Mouse (Mus musculus) forelimb bud, embryonic 11.5 days (tissue): ENCODE data around the gene Dnajc17.

ENCODE experiments used
- DNase-seq: peaks from one replicate; pipeline ENCODE4 v3.0.0-alpha.2; 2012; ENCODE audit warnings: low read depth, low spot score

Gene Dnajc17

DNA sequence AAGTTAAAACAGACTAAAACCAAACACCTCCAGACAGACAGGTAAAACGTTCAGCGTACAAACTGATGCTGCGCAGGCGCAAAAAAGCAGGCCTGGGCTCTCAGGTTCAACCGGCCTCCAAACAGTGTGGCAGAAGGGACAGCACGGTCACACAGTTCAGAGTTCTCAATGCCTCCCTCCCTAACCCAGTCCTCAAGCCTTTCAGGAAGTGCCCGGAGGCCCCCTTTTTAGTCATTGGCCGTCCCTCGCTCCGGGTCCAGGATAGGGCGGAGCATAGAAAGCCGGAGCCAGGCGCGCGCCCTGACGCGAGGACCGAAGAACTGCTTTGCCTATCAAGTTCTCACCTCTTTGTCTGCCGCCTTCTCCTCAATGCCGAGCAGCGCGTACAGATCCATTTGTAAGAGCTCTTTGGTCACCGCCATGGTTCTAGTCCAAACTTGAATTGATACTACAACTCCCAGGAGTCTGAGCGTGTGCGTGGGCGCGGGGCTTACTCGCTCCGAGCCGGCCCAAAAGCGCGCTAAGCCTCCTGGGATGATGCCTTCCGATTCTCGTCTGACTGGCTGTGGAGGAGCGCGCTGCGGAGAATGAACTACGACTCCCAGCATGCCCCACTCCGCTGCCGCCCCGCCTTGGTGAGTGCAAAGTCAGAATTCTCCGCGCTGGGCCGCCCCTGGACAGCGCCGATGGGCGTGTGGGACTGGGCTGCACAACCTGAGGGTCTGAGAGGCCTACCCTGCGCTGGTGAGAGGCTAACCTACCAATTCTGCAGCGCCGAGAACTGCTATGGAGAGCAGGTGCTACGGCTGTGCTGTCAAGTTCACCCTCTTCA lies at the start of gene Dnajc17, which contains the start of gene Zfyve19:
TSS of gene Dnajc17 (minus strand) at position 452 of the 832 bp plus-strand sequence.
TSS of gene Zfyve19 (plus strand) at position 274 of the 832 bp plus-strand sequence.
- peak; percentile 95 for DNase-seq

DNA sequence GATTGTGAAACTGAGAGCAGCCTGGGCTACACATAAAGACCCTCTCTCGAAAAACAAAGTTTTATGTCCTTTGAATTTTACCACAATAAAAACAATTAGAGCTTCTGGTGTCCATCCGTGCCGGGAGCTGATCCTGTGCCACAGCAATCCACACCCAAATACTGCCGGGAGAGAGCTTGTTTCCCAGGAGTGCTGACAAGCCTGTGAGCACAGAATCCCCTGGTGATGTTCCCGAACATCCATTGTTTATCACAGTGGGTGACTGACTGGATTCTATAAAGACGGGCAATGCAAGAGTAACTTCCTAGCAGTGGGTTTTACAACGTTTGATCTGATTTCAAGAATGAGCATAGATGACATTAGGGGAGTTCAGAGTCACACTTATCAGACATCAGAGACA lies 46.4 kb upstream of the Dnajc17 start:
- DNase-seq, result no peak

DNA sequence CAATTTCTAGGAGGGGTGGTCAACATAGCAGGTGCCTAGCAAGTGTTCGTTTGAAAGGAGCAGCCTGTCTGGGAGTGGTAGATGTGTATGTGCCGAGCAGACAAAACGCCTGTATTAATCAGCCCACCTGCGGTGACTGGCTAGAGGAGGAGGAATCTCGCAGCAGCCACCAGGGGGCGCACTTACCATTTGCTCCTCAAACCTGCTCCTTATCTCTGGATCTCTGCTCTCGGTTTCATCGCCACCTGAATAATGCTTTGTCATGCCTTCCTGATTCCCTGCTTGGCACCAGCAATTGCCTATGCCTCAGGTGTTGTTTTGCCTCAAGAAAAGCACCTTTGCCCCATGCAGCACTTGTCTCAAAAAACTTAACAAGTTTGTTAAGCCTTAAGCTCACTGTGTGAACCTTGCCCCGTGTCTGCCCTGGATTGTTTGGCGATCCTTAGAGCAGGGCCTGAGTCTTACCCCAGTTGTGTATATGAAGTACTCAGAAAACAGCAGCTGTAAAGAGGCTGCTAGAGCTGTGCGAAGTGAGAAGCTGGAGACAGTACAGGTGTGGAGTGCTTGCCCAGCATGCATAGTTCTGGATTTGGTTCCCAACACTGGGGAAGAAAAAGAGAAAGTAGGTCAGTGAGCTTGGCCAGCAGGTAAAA lies 42.4 kb upstream of the Dnajc17 start:
- peak; percentile 87 for DNase-seq

DNA sequence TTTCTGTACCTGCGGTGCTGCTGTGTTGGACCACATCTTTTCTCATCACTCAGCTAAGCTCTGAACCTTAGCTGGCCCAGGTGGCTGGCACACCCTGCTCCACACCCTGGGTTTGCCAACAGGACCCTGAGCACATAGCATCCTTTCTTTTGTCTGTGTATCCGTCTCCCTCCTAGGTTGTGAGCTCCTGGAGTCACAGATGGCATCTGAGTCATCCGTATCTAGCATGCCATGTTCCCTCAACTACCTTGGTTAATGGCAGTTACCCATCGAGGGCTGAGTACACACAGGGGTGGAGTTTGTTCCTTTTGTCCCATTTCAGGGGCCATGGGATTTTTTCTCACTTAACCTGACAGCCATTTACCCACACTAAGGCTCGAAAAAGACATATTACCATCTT lies 41.8 kb upstream of the Dnajc17 start:
- DNase-seq, result no peak

DNA sequence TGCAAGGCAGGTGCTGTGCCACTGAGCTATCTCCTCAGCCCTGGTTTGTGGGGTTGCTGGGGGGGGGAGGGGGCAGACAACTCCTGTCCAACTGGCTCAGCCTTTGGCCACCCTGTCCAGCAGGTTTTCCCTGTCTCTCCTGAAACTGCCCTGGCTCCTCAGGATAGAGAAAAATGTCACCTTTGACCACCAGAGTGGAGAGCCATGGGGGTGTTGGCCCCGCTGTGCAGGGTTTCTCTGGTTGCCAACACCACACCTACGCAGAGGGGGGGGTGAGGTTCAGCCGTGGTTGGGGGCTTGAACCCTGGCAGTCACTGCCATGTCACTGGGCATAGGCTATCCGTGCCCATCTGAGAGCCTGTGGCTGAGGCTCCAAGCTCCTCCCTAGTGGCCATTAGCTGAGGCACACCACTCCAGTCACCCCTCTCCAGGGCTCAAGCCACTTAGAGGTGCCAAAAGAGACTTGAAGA lies 41.0 kb upstream of the Dnajc17 start:
- DNase-seq, result no peak

DNA sequence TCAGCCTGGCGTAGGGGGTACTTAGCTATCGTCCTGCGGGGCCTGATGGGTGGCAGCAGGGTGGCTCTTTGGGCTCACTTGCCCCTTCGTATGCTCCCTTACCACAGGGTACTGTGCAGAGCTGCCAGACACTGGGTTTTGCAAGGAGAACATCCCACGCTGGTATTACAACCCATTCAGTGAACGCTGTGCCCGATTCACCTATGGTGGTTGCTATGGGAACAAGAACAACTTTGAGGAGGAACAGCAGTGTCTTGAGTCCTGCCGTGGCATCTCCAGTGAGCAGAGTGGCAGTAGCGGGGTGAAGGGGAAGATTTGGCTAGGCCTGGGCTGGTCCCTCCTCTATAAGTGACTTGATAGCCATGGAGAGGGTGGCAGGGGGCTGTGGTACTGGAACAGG lies 39.3 kb upstream of the Dnajc17 start:
- DNase-seq, result no peak

GRCm38 (mm10) chr2:119245246-119245645 lies 36.7 kb upstream of the Dnajc17 start:
- no peak for DNase-seq

GRCm38 (mm10) chr2:119242548-119242947 lies 34.0 kb upstream of the Dnajc17 start:
- DNase-seq, result no peak

GRCm38 (mm10) chr2:119240819-119241186 lies 32.2 kb upstream of the Dnajc17 start:
- no peak for DNase-seq

DNA sequence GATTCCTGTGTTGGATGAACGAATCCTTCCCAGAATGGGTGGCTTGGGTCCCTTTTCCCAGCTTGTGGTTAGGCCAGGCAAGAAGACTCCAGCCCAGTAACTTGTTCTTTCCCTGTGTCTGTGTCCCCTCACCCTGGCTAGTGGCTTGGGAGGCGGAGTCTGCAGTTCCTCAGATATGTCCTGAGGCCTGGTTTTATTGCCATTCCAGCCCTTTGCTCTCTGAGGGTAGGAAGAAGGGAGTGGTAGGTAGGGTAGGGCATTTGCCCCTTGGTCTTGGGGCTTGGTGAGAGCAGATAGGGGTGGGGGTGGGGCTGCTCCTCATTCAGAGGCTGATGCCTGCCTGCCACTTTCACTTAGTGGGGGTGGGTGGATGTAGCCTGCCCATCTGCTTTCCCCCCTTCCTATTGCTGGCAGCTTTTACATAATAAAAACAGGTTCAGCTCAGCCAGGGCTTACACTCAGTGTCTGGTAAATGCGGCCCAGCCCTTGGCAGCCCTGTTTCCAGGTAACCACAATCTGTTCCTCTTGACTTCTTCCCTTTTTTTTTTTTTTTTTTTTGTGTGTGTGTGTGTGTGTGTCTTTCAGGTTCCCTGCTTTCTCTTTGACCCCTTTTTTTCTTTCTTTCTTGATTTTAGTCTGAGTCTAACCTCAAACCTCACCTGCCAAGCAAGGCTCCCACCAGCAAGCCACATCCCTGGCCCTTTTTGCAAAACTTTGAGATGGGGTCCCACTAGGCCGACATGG lies 31.7 kb upstream of the Dnajc17 start:
- DNase-seq, result no peak

DNA sequence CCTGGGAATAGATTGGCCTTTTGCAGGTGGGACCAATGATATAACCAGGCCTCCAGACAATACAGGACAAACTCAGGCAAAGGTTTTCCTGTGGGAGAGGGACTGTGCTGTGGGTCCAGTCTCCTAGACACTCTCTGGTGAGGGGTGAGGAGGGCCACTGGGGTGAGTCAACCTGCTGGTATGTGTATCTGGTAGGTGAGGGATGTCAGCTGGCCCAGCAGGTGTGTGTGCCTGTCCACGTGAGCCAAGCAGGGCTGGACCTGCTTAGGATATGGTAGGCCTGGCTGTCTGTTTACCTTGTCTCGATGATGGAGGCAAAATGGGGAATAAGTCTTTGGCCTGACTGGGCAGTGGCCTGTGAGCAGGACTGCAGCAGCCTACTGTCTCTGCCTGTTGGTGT lies 30.1 kb upstream of the Dnajc17 start:
- DNase-seq, result no peak

DNA sequence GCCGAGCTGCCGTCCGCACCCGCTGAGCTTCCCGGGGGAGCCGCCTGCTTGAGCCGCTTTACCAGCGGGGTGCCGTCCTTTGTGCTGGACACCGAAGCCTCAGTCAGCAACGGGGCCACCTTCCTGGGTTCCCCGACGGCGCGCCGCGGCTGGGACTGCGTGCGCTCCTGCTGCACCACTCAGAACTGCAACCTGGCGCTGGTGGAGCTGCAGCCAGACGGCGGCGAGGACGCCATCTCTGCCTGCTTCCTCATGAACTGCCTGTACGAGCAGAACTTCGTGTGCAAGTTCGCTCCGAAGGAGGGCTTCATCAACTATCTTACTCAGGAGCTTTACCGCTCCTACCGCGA lies 29.3 kb upstream of the Dnajc17 start:
- DNase-seq, result no peak

GRCm38 (mm10) chr2:119237210-119237870 lies 28.7 kb upstream of the Dnajc17 start, which contains the start of gene Spint1:
Gene Spint1 (plus strand): TSS chr2:119237362.
- DNase-seq, result no peak

GRCm38 (mm10) chr2:119236682-119237209 lies 28.2 kb upstream of the Dnajc17 start:
- no peak for DNase-seq

GRCm38 (mm10) chr2:119229775-119230704 lies 21.4 kb upstream of the Dnajc17 start, which contains the start of gene Ppp1r14d:
Gene Ppp1r14d (minus strand): TSS chr2:119229906.
- DNase-seq, result no peak

GRCm38 (mm10) chr2:119209176-119209507 lies 547 bp upstream of the Dnajc17 start:
- peak; percentile 16 for DNase-seq

DNA sequence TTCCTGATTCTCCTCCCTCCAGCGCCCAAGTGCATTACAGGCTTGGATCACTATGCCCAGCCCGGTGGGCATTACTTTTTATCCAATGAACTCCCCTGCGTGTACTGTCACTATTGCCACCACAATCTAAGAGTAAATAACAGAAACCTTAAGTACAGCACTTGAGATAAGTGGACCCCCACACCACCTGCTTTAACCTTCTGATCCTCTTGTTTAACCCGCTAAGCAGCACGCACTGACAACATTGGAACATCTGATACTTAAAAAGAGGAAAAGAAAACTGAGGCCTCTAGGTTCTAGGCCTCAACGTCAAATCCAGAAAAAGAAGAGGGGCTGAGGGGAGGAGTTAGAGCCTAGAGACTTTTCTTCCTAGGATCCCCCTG lies 643 bp downstream of the Dnajc17 start:
- no peak for DNase-seq

GRCm38 (mm10) chr2:119203871-119204460 lies 4.6 kb downstream of the Dnajc17 start:
- no peak for DNase-seq

GRCm38 (mm10) chr2:119202914-119203453 lies 5.6 kb downstream of the Dnajc17 start:
- no peak for DNase-seq

DNA sequence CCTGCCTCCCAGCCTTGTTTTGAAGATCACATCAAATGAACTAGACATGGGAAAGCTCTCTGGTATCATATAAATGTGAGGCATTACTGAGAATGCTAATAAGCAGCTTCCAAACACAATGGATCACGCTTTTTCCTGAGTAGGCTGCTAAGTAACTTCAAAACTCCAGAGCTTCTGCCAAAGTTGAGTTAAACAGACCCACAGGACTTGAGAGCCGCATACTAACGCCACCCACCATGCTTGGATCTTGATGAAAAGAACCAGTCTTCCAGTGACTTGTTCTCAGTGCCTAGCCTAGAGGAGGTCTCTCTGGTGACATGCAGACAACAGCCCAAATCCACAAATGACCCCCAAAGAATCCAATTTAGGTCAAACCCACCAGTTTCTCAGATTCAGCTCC lies 9.7 kb downstream of the Dnajc17 start:
- no peak for DNase-seq
